Mouse (Mus musculus): ENCODE data around the gene 3110070M22Rik. TPM values are rescaled to one million over a fixed set of nuclear protein-coding genes. Genes with fewer than 3 reads are reported as not detected.

Gene 3110070M22Rik
- polyA plus RNA-seq, 1 experiment: 0.21 TPM

- H3ac ChIP-seq (ENCODE audit: control insufficient read depth, insufficient read length, low read depth): no peak overlapping the region
- peaks cover 6% of the 10 kb centered on the region for H3K79me2 ChIP-seq (ENCODE audit: control insufficient read depth, insufficient read depth)
- no peaks in the 10 kb centered on the region for H3K27me3 ChIP-seq (ENCODE audit: control insufficient read depth, insufficient read depth, insufficient read length)
- TF ChIP-seq CEBPB (IDR thresholded peaks at IDR 0.05; ENCODE audit: low read depth) (no peak), MYOD1 (IDR thresholded peaks at IDR 0.05; ENCODE audit: control insufficient read depth, insufficient read length, low read depth) (no peak), MAX (IDR thresholded peaks at IDR 0.05) (no peak), MYOG (IDR thresholded peaks at IDR 0.05; ENCODE audit: control insufficient read depth, extremely low read depth, insufficient read length) (no peak), FOSL1 (IDR thresholded peaks at IDR 0.05; ENCODE audit: insufficient read depth, low read length, poor library complexity, severe bottlenecking) (no peak), CTCF (IDR thresholded peaks at IDR 0.05; ENCODE audit: control insufficient read depth, insufficient read depth, insufficient read length) (no peak), USF1 (IDR thresholded peaks at IDR 0.05; ENCODE audit: low read depth) (no peak)
- H3K4me3 ChIP-seq (ENCODE audit: insufficient read depth, poor library complexity, severe bottlenecking): no peak overlapping the region
- peaks cover 4% of the 10 kb centered on the region for H3K79me3 ChIP-seq (ENCODE audit: low read depth)
- H3K36me3 ChIP-seq (ENCODE audit: control insufficient read depth, insufficient read depth): peaks cover 85% of the 10 kb centered on the region
Observed at GRCm38 (mm10) chr13:119442244-119442643, 45.9 kb downstream of the 3110070M22Rik start.

Other genes starting within 250 kb of the 3110070M22Rik start
- 28.0 TPM for gene Paip1, start 59.8 kb downstream of the 3110070M22Rik start, polyA plus RNA-seq (2012; fragmentation: generic; extraction: Trizol)
- gene 4833420G17Rik, start 25.6 kb downstream of the 3110070M22Rik start, polyA plus RNA-seq (2012; fragmentation: generic; extraction: Trizol): 3.1 TPM
- 3.9 TPM for gene Tmem267, start 344 bp downstream of the 3110070M22Rik start, polyA plus RNA-seq (2012; fragmentation: generic; extraction: Trizol)
- gene Ccl28, start 135.4 kb upstream of the 3110070M22Rik start, polyA plus RNA-seq (2012; fragmentation: generic; extraction: Trizol): not detected
- 45.6 TPM for gene Hmgcs1, start 202.0 kb upstream of the 3110070M22Rik start, polyA plus RNA-seq (2012; fragmentation: generic; extraction: Trizol)

Measured in C2C12 (cell line).